Mouse (Mus musculus) liver, embryonic 14.5 days (tissue): ENCODE measurements around the gene Golt1b. TPM values are rescaled to one million over a fixed set of nuclear protein-coding genes. Genes with fewer than 3 reads are reported as not detected.

Experiments
- ATAC-seq: fragments of 200-750 bp; cut with Nextera tagmentation; 2 replicates; pipeline ENCODE4 v1.8.0; 2017; ENCODE audit warnings: moderate number of reproducible peaks, mild to moderate bottlenecking, moderate library complexity; ENCODE audit not compliant: insufficient read depth
- DNase-seq, 3 experiments: peaks; one replicate each; pipeline ENCODE4 v3.0.0-alpha.2; 2012 to 2013; ENCODE audit warnings: low read depth in 3 of 3, low spot score in 3 of 3
- H3K27ac ChIP-seq: fragments of 300-500 bp; sonication (generic); 2 replicates; pipeline ENCODE4 v1.5.1; 2014; ENCODE audit warnings: moderate library complexity, mild to moderate bottlenecking, control low read depth, inconsistent platforms
- H3K27me3 ChIP-seq: fragments of 300-500 bp; sonication (generic); 2 replicates; pipeline ENCODE4 v1.6.1; 2014; ENCODE audit warnings: mild to moderate bottlenecking, low read length, moderate library complexity; ENCODE audit not compliant: control insufficient read depth, insufficient read depth
- H3K36me3 ChIP-seq: fragments of 300-500 bp; sonication (generic); replicated peaks from 2 replicates; pipeline ENCODE4 v1.6.1; 2014; ENCODE audit warnings: low read depth; ENCODE audit not compliant: control insufficient read depth, insufficient read depth
- H3K4me1 ChIP-seq, 2 experiments: fragments of 200-500 bp in 1 of 2; fragments of 300-500 bp in 1 of 2; sonication (generic) in 1 of 2; replicated peaks; 2 replicates each; pipeline ENCODE4 v1.6.1; 2012 to 2014; ENCODE audit warnings: antibody characterized with exemption in 1 of 2, inconsistent platforms in 1 of 2, low read length in 1 of 2; ENCODE audit not compliant: control insufficient read depth in 2 of 2, insufficient read depth in 2 of 2
- H3K4me2 ChIP-seq: fragments of 300-500 bp; sonication (generic); 2 replicates; pipeline ENCODE4 v1.6.1; 2014; ENCODE audit warnings: low read depth, mild to moderate bottlenecking, control low read depth, moderate library complexity
- H3K4me3 ChIP-seq, 2 experiments: fragments of 200-500 bp in 1 of 2; fragments of 300-500 bp in 1 of 2; sonication (generic) in 1 of 2; 2 replicates each; pipeline ENCODE4 v1.5.1; 2012 to 2014; ENCODE audit warnings: low read depth in 2 of 2, low read length in 2 of 2, mild to moderate bottlenecking in 2 of 2, control low read depth in 1 of 2, inconsistent platforms in 1 of 2, moderate library complexity in 1 of 2; ENCODE audit not compliant: insufficient read depth in 1 of 2
- H3K9ac ChIP-seq: fragments of 300-500 bp; sonication (generic); replicated peaks from 2 replicates; pipeline ENCODE4 v1.6.1; 2014; ENCODE audit warnings: mild to moderate bottlenecking, control low read depth, moderate library complexity
- H3K9me3 ChIP-seq: fragments of 300-500 bp; sonication (generic); 2 replicates; pipeline ENCODE4 v1.6.1; 2016; ENCODE audit warnings: low read length, mixed read lengths; ENCODE audit not compliant: control insufficient read depth
- CTCF ChIP-seq: IDR thresholded peaks from 2 replicates; pipeline ENCODE4 v1.5.1; 2016; ENCODE audit warnings: antibody characterized with exemption, low read depth, control low read depth
- EP300 ChIP-seq: IDR thresholded peaks from 2 replicates; pipeline ENCODE4 v1.6.1; 2016; ENCODE audit warnings: antibody characterized with exemption, low read depth
- WGBS: fragments of 180-500 bp; shearing (Covaris S2); extraction: QIAGEN DNeasy Blood & Tissue Kit; methylation state at CpG from one replicate; pipeline ENCODE4 v1.1.7; 2014; ENCODE audit not compliant: insufficient replicate concordance; 5-methylcytosine and 5-hydroxymethylcytosine counted together
- polyA plus RNA-seq, 2 experiments: library from polyadenylated mRNA; depleted of rRNA in 1 of 2; stranded (reverse) in 1 of 2; unstranded in 1 of 2; fragments of >200 nt; fragmentation: Nextera tagmentation in 1 of 2; extraction: Ambion mirVana in 1 of 2; gene quantifications; 2 replicates each; pipeline versions ENCODE4 v1.2.1 to v1.2.3; 2012 to 2014

The Golt1b gene
- polyA plus RNA-seq (2012; rRNA removed): 7.0 and 7.9 TPM in 2 replicates
- polyA plus RNA-seq (2014; fragmentation: Nextera tagmentation; extraction: Ambion mirVana): 39.4 and 40.1 TPM in 2 replicates

DNA sequence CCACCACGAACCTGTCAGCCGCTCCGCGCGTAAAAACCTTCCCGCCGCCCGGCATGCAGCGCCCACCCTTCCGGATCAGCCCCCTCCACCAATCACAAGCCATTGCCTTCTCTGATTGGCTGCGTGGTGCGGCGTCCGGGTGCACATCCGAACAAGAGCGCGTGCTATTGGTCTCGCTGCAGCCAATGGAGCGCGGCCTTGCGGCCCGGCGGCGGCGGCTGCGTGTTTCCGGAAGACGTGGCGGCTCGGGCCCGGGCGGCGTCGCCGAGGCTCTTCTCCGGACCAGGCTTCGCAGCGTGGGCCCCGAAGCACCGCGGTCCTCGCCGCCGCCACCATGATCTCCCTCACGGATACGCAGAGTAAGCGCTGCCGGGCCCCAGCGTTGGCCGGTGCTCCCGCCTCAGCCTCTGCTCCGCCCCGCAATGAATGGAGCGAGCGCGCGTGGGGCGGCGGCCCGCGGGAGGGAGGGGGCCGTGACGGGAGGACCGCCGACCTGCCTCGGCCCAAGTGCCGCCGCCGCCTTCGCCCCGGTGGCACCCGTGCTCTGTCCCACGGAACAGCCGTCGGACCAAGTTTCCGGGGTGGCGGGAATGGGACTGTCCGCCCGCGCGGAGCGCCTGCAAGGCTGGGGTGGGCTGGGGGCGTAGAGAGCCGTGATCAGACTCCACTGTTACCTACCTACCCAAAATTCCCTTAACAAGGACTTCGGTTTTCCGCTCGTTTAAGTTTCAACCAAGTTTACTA, at the start of gene Golt1b, which contains the start of gene Recql:
Golt1b (plus strand) TSS at position 211 of the 744 bp plus-strand sequence.
Recql (minus strand) TSS at position 77 of the 744 bp plus-strand sequence.
- DNase-seq: peak; percentile 92 to 93 (median 92)
- Histone ChIP-seq H3K27ac (peak within 1 kb of the TSS; percentile 75), H3K4me3 (peak within 1 kb of the TSS; percentile 83 to 92), H3K36me3 (no peaks in the 10 kb centered on the region; the same call in 1 of the 2 replicates), H3K4me2 (peak within 1 kb of the TSS; percentile 85), H3K4me1 (peaks cover 4 to 17% of the 10 kb centered on the region in 2 experiments), H3K9ac (peak within 1 kb of the TSS; percentile 87), H3K9me3 (no peaks in the 10 kb centered on the region), H3K27me3 (no peaks in the 10 kb centered on the region)
- TF ChIP-seq EP300: peak; percentile 51; the same call in 1 of the 2 replicates
- no peak for TF ChIP-seq CTCF
- WGBS: under 1% methylated on average over 81 of the region's 87 CpGs
- peak; percentile 98 for ATAC-seq

- no peak overlapping the region for H3K4me2 ChIP-seq
- no peaks in the 10 kb centered on the region for H3K27me3 ChIP-seq
- H3K4me3 ChIP-seq: no peak overlapping the region
- H3K9ac ChIP-seq: no peak overlapping the region
- no peaks in the 10 kb centered on the region for H3K36me3 ChIP-seq
- H3K4me1 ChIP-seq: no peaks in the 10 kb centered on the region
- H3K9me3 ChIP-seq: no peaks in the 10 kb centered on the region
- DNase-seq (no peak), ATAC-seq (no peak)
- TF ChIP-seq CTCF (no peak), EP300 (no peak)
- WGBS: 40% methylated on average over 2 of the region's 2 CpGs
- H3K27ac ChIP-seq: no peak overlapping the region
Measured at GRCm38 (mm10) chr6:142338961-142339360, 48.1 kb upstream of the Golt1b start.

GRCm38 (mm10) chr6:142339576-142339975, 47.4 kb upstream of the Golt1b start:
- Histone ChIP-seq H3K4me2 (no peak overlapping the region), H3K36me3 (no peaks in the 10 kb centered on the region), H3K9ac (no peak overlapping the region), H3K27me3 (no peaks in the 10 kb centered on the region), H3K27ac (no peak overlapping the region), H3K4me3 (no peak overlapping the region), H3K9me3 (no peaks in the 10 kb centered on the region), H3K4me1 (no peaks in the 10 kb centered on the region)
- WGBS: 21% methylated on average over 2 of the region's 2 CpGs
- no peak for ATAC-seq
- no peak for DNase-seq
- TF ChIP-seq CTCF (no peak), EP300 (no peak)

DNA sequence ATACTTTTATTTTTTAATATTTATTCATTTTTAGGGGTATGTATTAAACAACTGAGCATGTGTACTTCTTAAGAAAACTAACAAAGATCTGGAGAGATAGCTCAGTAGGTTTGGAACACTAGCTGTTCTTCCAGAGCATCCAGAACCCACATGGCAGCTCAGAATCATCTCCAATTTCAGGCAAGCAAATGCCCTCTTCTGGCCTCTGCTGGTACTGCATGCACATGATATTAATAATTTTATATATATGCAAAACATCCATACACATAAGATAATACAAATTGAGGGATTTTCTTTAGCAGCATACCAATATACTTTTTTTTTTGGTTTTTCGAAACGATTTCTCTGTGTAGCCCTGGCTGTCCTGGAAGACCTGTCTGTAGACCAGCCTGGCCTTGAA, 43.5 kb upstream of the Golt1b start:
- H3K4me3 ChIP-seq: no peak overlapping the region
- DNase-seq (peak; percentile 26 to 29 (median 26)), ATAC-seq (no peak)
- peak; percentile 78 for TF ChIP-seq CTCF
- no peak for TF ChIP-seq EP300
- no peak overlapping the region for H3K9ac ChIP-seq
- no peaks in the 10 kb centered on the region for H3K36me3 ChIP-seq
- WGBS: 23% methylated on average over 2 of the region's 2 CpGs
- no peak overlapping the region for H3K27ac ChIP-seq
- H3K4me1 ChIP-seq: peaks cover 7 to 9% of the 10 kb centered on the region in 2 experiments
- no peak overlapping the region for H3K4me2 ChIP-seq
- no peaks in the 10 kb centered on the region for H3K9me3 ChIP-seq
- H3K27me3 ChIP-seq: no peaks in the 10 kb centered on the region

DNA sequence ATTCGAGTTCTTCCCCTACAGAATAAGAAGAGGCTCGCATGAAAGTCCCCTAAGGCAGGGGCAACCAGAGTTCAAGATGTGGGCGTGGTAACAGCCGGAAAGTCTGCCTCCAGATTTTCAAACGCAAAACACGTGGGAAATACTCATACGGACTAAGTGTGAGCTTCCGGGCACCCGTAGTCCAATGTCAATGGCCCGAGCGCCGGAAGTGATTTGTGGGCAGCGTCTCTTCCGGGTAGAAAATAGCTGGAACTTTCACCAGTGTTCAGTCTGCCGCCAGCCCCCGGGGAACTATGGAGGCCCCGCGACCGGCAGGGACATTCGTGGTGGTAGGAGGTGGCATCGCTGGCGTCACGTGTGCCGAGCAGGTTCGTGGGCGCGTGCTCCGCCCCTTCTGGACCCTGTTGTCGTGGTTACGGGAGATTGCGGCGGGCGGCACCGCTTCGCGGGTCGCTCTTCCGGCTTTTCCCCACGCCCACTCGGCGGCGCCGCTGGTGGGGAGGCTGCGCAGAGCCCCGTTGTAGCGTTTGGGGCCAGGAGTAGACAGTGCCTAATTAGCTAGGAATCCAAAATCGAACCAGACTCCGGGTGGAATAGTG, 41.5 kb upstream of the Golt1b start, which contains the start of gene Pyroxd1:
Pyroxd1 (plus strand) TSS at position 215 of the 599 bp plus-strand sequence.
- no peak for TF ChIP-seq EP300
- peak; percentile 23; the same call in 1 of the 2 replicates for TF ChIP-seq CTCF
- Histone ChIP-seq H3K9ac (peak within 1 kb of the TSS; percentile 55), H3K27ac (peak within 1 kb of the TSS; percentile 33), H3K9me3 (no peaks in the 10 kb centered on the region), H3K4me3 (peak within 1 kb of the TSS; percentile 73 to 85), H3K4me2 (peak within 1 kb of the TSS; percentile 78), H3K4me1 (peaks cover 7 to 9% of the 10 kb centered on the region in 2 experiments), H3K27me3 (no peaks in the 10 kb centered on the region), H3K36me3 (no peaks in the 10 kb centered on the region)
- DNase-seq: peak; percentile 75 to 77 (median 76)
- ATAC-seq: peak; percentile 97
- under 1% methylated on average over 48 of the region's 48 CpGs for WGBS
